Mouse (Mus musculus): ENCODE data around the gene Tor2a. TPM values are rescaled to one million over a fixed set of nuclear protein-coding genes. Genes with fewer than 3 reads are reported as not detected.
A peak's percentile ranks its signal among the peaks of the same experiment; 100 is the strongest.

Gene Tor2a
- polyA plus RNA-seq, 1 experiment from 2014 or later = 63.1 TPM

- no peak overlapping the region for H3K9ac ChIP-seq (ENCODE audit: low read length)
- H3K27me3 ChIP-seq (ENCODE audit: control insufficient read depth, insufficient read depth, low read length) = no peaks in the 10 kb centered on the region
- no peaks in the 10 kb centered on the region for H3K9me3 ChIP-seq (ENCODE audit: control insufficient read depth, low read length)
- peaks cover 6% of the 10 kb centered on the region for H3K4me1 ChIP-seq (ENCODE audit: control insufficient read depth, insufficient read depth, low read length)
- H3K36me3 ChIP-seq (ENCODE audit: control insufficient read depth, insufficient read depth, low read length) = no peaks in the 10 kb centered on the region
- DNase-seq (ENCODE audit: low spot score) (no peak), ATAC-seq (ENCODE audit: insufficient read depth, low FRiP score, low TSS enrichment) (no peak)
- no peak overlapping the region for H3K27ac ChIP-seq (ENCODE audit: low read depth, low read length)
- H3K4me3 ChIP-seq (ENCODE audit: low read depth, low read length) = no peak overlapping the region
- WGBS = 84% methylated on average over 16 of the region's 16 CpGs
- H3K4me2 ChIP-seq (ENCODE audit: low read depth) = no peak overlapping the region
Observed at GRCm38 (mm10) chr2:32724832-32725790, 31.9 kb upstream of the Tor2a start.

- H3K27me3 ChIP-seq (ENCODE audit: control insufficient read depth, insufficient read depth, low read length) = no peaks in the 10 kb centered on the region
- peak overlapping the region; percentile 42 for H3K4me2 ChIP-seq (ENCODE audit: low read depth)
- 2% methylated on average over 16 of the region's 16 CpGs for WGBS
- no peak overlapping the region; the same call in 1 of the 2 replicates for H3K4me3 ChIP-seq (ENCODE audit: low read depth, low read length)
- H3K4me1 ChIP-seq (ENCODE audit: control insufficient read depth, insufficient read depth, low read length) = peaks cover 3% of the 10 kb centered on the region; the same call in 1 of the 2 replicates
- no peaks in the 10 kb centered on the region for H3K9me3 ChIP-seq (ENCODE audit: control insufficient read depth, low read length)
- H3K36me3 ChIP-seq (ENCODE audit: control insufficient read depth, insufficient read depth, low read length) = no peaks in the 10 kb centered on the region
- DNase-seq (ENCODE audit: low spot score) (peak; percentile 93), ATAC-seq (ENCODE audit: insufficient read depth, low FRiP score, low TSS enrichment) (peak; percentile 93)
- H3K9ac ChIP-seq (ENCODE audit: low read length) = peak overlapping the region; percentile 47; the same call in 1 of the 2 replicates
- no peak overlapping the region for H3K27ac ChIP-seq (ENCODE audit: low read depth, low read length)
Observed at GRCm38 (mm10) chr2:32727435-32727834, 29.6 kb upstream of the Tor2a start.

- H3K9me3 ChIP-seq (ENCODE audit: control insufficient read depth, low read length) = no peaks in the 10 kb centered on the region
- H3K27ac ChIP-seq (ENCODE audit: low read depth, low read length) = no peak overlapping the region
- 0 out of 2 replicates have a peak overlapping the region, but pooled peaks have one; percentile 0 for H3K4me3 ChIP-seq (ENCODE audit: low read depth, low read length)
Observed at GRCm38 (mm10) chr2:32728463-32728862, 28.6 kb upstream of the Tor2a start.

GRCm38 (mm10) chr2:32729547-32729946 is 27.5 kb upstream of the Tor2a start:
- no peak for DNase-seq (ENCODE audit: low spot score)
- no peak for ATAC-seq (ENCODE audit: insufficient read depth, low FRiP score, low TSS enrichment)
- Histone ChIP-seq H3K4me1 (ENCODE audit: control insufficient read depth, insufficient read depth, low read length) (peaks cover 6% of the 10 kb centered on the region; the same call in 1 of the 2 replicates), H3K9me3 (ENCODE audit: control insufficient read depth, low read length) (no peaks in the 10 kb centered on the region), H3K27me3 (ENCODE audit: control insufficient read depth, insufficient read depth, low read length) (no peaks in the 10 kb centered on the region), H3K4me3 (ENCODE audit: low read depth, low read length) (no peak overlapping the region), H3K9ac (ENCODE audit: low read length) (no peak overlapping the region), H3K36me3 (ENCODE audit: control insufficient read depth, insufficient read depth, low read length) (no peaks in the 10 kb centered on the region), H3K27ac (ENCODE audit: low read depth, low read length) (no peak overlapping the region), H3K4me2 (ENCODE audit: low read depth) (no peak overlapping the region)
- WGBS = 61% methylated on average over 4 of the region's 4 CpGs

More at GRCm38 (mm10) chr2:32728463-32728862, 28.6 kb upstream of the Tor2a start:
- H3K27me3 ChIP-seq (ENCODE audit: control insufficient read depth, insufficient read depth, low read length) = no peaks in the 10 kb centered on the region
- WGBS = 50% methylated on average over 7 of the region's 7 CpGs
- H3K36me3 ChIP-seq (ENCODE audit: control insufficient read depth, insufficient read depth, low read length) = no peaks in the 10 kb centered on the region
- DNase-seq (ENCODE audit: low spot score) (no peak), ATAC-seq (ENCODE audit: insufficient read depth, low FRiP score, low TSS enrichment) (no peak)
- no peak overlapping the region for H3K9ac ChIP-seq (ENCODE audit: low read length)
- H3K4me1 ChIP-seq (ENCODE audit: control insufficient read depth, insufficient read depth, low read length) = peaks cover 6% of the 10 kb centered on the region; the same call in 1 of the 2 replicates
- peak overlapping the region; percentile 2; the same call in 1 of the 2 replicates for H3K4me2 ChIP-seq (ENCODE audit: low read depth)

- H3K4me1 ChIP-seq (ENCODE audit: control insufficient read depth, insufficient read depth, low read length) = peaks cover 6% of the 10 kb centered on the region; the same call in 1 of the 2 replicates
- H3K4me2 ChIP-seq (ENCODE audit: low read depth) = 0 out of 2 replicates have a peak overlapping the region, but pooled peaks have one; percentile 17
- ATAC-seq (ENCODE audit: insufficient read depth, low FRiP score, low TSS enrichment) = no peak
- H3K9me3 ChIP-seq (ENCODE audit: control insufficient read depth, low read length) = no peaks in the 10 kb centered on the region
- no peak overlapping the region for H3K9ac ChIP-seq (ENCODE audit: low read length)
- WGBS = 40% methylated on average over 11 of the region's 11 CpGs
- no peak overlapping the region for H3K4me3 ChIP-seq (ENCODE audit: low read depth, low read length)
- no peaks in the 10 kb centered on the region for H3K27me3 ChIP-seq (ENCODE audit: control insufficient read depth, insufficient read depth, low read length)
- DNase-seq (ENCODE audit: low spot score) = peak; percentile 57
- no peaks in the 10 kb centered on the region for H3K36me3 ChIP-seq (ENCODE audit: control insufficient read depth, insufficient read depth, low read length)
- H3K27ac ChIP-seq (ENCODE audit: low read depth, low read length) = no peak overlapping the region
Observed at GRCm38 (mm10) chr2:32730854-32731253, 26.2 kb upstream of the Tor2a start.

- 70% methylated on average over 4 of the region's 4 CpGs for WGBS
Observed at GRCm38 (mm10) chr2:32731911-32732310, 25.1 kb upstream of the Tor2a start.

GRCm38 (mm10) chr2:32732695-32733094 is 24.3 kb upstream of the Tor2a start:
- DNase-seq (ENCODE audit: low spot score) (no peak), ATAC-seq (ENCODE audit: insufficient read depth, low FRiP score, low TSS enrichment) (no peak)
- Histone ChIP-seq H3K4me2 (ENCODE audit: low read depth) (no peak overlapping the region), H3K9ac (ENCODE audit: low read length) (no peak overlapping the region), H3K9me3 (ENCODE audit: control insufficient read depth, low read length) (no peaks in the 10 kb centered on the region), H3K36me3 (ENCODE audit: control insufficient read depth, insufficient read depth, low read length) (no peaks in the 10 kb centered on the region), H3K4me1 (ENCODE audit: control insufficient read depth, insufficient read depth, low read length) (peaks cover 3% of the 10 kb centered on the region; the same call in 1 of the 2 replicates), H3K27me3 (ENCODE audit: control insufficient read depth, insufficient read depth, low read length) (no peaks in the 10 kb centered on the region), H3K27ac (ENCODE audit: low read depth, low read length) (no peak overlapping the region), H3K4me3 (ENCODE audit: low read depth, low read length) (no peak overlapping the region)
- WGBS = 81% methylated on average over 6 of the region's 6 CpGs

More at GRCm38 (mm10) chr2:32731911-32732310, 25.1 kb upstream of the Tor2a start:
- Histone ChIP-seq H3K9me3 (ENCODE audit: control insufficient read depth, low read length) (no peaks in the 10 kb centered on the region), H3K27me3 (ENCODE audit: control insufficient read depth, insufficient read depth, low read length) (no peaks in the 10 kb centered on the region), H3K36me3 (ENCODE audit: control insufficient read depth, insufficient read depth, low read length) (no peaks in the 10 kb centered on the region), H3K4me2 (ENCODE audit: low read depth) (no peak overlapping the region), H3K4me1 (ENCODE audit: control insufficient read depth, insufficient read depth, low read length) (peaks cover 6% of the 10 kb centered on the region; the same call in 1 of the 2 replicates), H3K9ac (ENCODE audit: low read length) (no peak overlapping the region; the same call in 1 of the 2 replicates), H3K27ac (ENCODE audit: low read depth, low read length) (no peak overlapping the region), H3K4me3 (ENCODE audit: low read depth, low read length) (no peak overlapping the region)
- DNase-seq (ENCODE audit: low spot score) (no peak), ATAC-seq (ENCODE audit: insufficient read depth, low FRiP score, low TSS enrichment) (no peak)

- H3K4me3 ChIP-seq (ENCODE audit: low read depth, low read length) = no peak overlapping the region
- peaks cover 3% of the 10 kb centered on the region; the same call in 1 of the 2 replicates for H3K4me1 ChIP-seq (ENCODE audit: control insufficient read depth, insufficient read depth, low read length)
- no peaks in the 10 kb centered on the region for H3K36me3 ChIP-seq (ENCODE audit: control insufficient read depth, insufficient read depth, low read length)
- WGBS = 39% methylated on average over 4 of the region's 4 CpGs
- no peak overlapping the region for H3K27ac ChIP-seq (ENCODE audit: low read depth, low read length)
- DNase-seq (ENCODE audit: low spot score) (no peak), ATAC-seq (ENCODE audit: insufficient read depth, low FRiP score, low TSS enrichment) (no peak)
- no peak overlapping the region for H3K4me2 ChIP-seq (ENCODE audit: low read depth)
- no peaks in the 10 kb centered on the region for H3K9me3 ChIP-seq (ENCODE audit: control insufficient read depth, low read length)
- H3K27me3 ChIP-seq (ENCODE audit: control insufficient read depth, insufficient read depth, low read length) = no peaks in the 10 kb centered on the region
- H3K9ac ChIP-seq (ENCODE audit: low read length) = no peak overlapping the region
Observed at GRCm38 (mm10) chr2:32734480-32734879, 22.6 kb upstream of the Tor2a start.
